Mouse (Mus musculus) testis, adult 2 months (tissue): ENCODE results near the gene Raver1. TPM values are rescaled to one million over a fixed set of nuclear protein-coding genes. Genes with fewer than 3 reads are reported as not detected.

ENCODE experiments used
- H3K27ac ChIP-seq: fragments of 200-500 bp; 2 replicates; pipeline ENCODE4 v1.5.1; 2012; ENCODE audit warnings: low read depth, low read length; ENCODE audit not compliant: control insufficient read depth, insufficient read depth
- H3K27me3 ChIP-seq: fragments of 200-500 bp; 2 replicates; pipeline ENCODE4 v1.6.1; 2012; ENCODE audit warnings: mild to moderate bottlenecking, low read length, moderate library complexity; ENCODE audit not compliant: control insufficient read depth, insufficient read depth
- H3K36me3 ChIP-seq: fragments of 200-500 bp; 2 replicates; pipeline ENCODE4 v1.6.1; 2012; ENCODE audit warnings: mild to moderate bottlenecking, low read length; ENCODE audit not compliant: control insufficient read depth, insufficient read depth
- H3K4me1 ChIP-seq: fragments of 200-500 bp; 2 replicates; pipeline ENCODE4 v1.6.1; 2012; ENCODE audit warnings: low read length; ENCODE audit not compliant: control insufficient read depth, insufficient read depth
- H3K4me3 ChIP-seq: fragments of 200-500 bp; 2 replicates; pipeline ENCODE4 v1.5.1; 2012; ENCODE audit warnings: low read depth, mild to moderate bottlenecking, low read length, moderate library complexity, mixed read lengths; ENCODE audit not compliant: control insufficient read depth
- CTCF ChIP-seq: fragments of 200-500 bp; IDR thresholded peaks from 2 replicates; pipeline ENCODE4 v1.5.1; 2012; ENCODE audit warnings: low read depth, mild to moderate bottlenecking, inconsistent platforms, low read length, moderate library complexity; ENCODE audit not compliant: control insufficient read depth, insufficient read depth, insufficient replicate concordance
- POLR2A ChIP-seq: fragments of 200-500 bp; IDR thresholded peaks from 2 replicates; pipeline ENCODE4 v1.6.1; 2012; ENCODE audit warnings: low read depth, mild to moderate bottlenecking, inconsistent platforms, low read length, moderate library complexity; ENCODE audit not compliant: control insufficient read depth
- polyA plus RNA-seq: library from polyadenylated mRNA; depleted of rRNA; stranded (reverse); fragments of >200 nt; gene quantifications from 2 replicates; pipeline ENCODE4 v1.2.3, GENCODE M21; 2012

Raver1 gene
- polyA plus RNA-seq, 1 experiment, result 71.1 TPM

GRCm38 (mm10) chr9:21083324-21083723, 8.5 kb downstream of the Raver1 start:
- H3K27me3 ChIP-seq, result no peaks in the 10 kb centered on the region
- TF ChIP-seq POLR2A (no peak), CTCF (no peak)
- no peaks in the 10 kb centered on the region for H3K4me1 ChIP-seq
- peaks cover 9% of the 10 kb centered on the region for H3K36me3 ChIP-seq
- H3K4me3 ChIP-seq, result no peak overlapping the region
- no peak overlapping the region for H3K27ac ChIP-seq

GRCm38 (mm10) chr9:21081127-21081526, 10.7 kb downstream of the Raver1 start:
- Histone ChIP-seq H3K4me1 (no peaks in the 10 kb centered on the region), H3K36me3 (peaks cover 6% of the 10 kb centered on the region), H3K4me3 (no peak overlapping the region), H3K27ac (no peak overlapping the region), H3K27me3 (no peaks in the 10 kb centered on the region)
- TF ChIP-seq POLR2A (no peak), CTCF (no peak)

- peaks cover 4% of the 10 kb centered on the region for H3K36me3 ChIP-seq
- no peak for TF ChIP-seq CTCF
- no peak overlapping the region for H3K4me3 ChIP-seq
- H3K27me3 ChIP-seq, result no peaks in the 10 kb centered on the region
- peaks cover 5% of the 10 kb centered on the region for H3K4me1 ChIP-seq
- H3K27ac ChIP-seq, result no peak overlapping the region
These were observed 16.2 kb downstream of the Raver1 start for GRCm38 (mm10) chr9:21075625-21076024.

- Histone ChIP-seq H3K27ac (no peak overlapping the region), H3K4me1 (peaks cover 5% of the 10 kb centered on the region), H3K27me3 (no peaks in the 10 kb centered on the region), H3K36me3 (peaks cover 2% of the 10 kb centered on the region), H3K4me3 (no peak overlapping the region)
- TF ChIP-seq POLR2A, result no peak
- TF ChIP-seq CTCF, result no peak
These were observed 17.6 kb downstream of the Raver1 start for GRCm38 (mm10) chr9:21074173-21074572.

- peak within 1 kb of the TSS; percentile 91 for H3K4me3 ChIP-seq
- H3K27ac ChIP-seq, result peak within 1 kb of the TSS; percentile 85
- H3K36me3 ChIP-seq, result no peaks in the 10 kb centered on the region; the same call in 1 of the 2 replicates
- H3K27me3 ChIP-seq, result no peaks in the 10 kb centered on the region
- H3K4me1 ChIP-seq, result peaks cover 5% of the 10 kb centered on the region
- no peak for TF ChIP-seq CTCF
- TF ChIP-seq POLR2A, result peak; percentile 77; the same call in 1 of the 2 replicates
These were observed 18.6 kb downstream of the Raver1 start, which contains the start of the genes Gm49373 and Fdx1l for GRCm38 (mm10) chr9:21073044-21073840. Gene Gm49373 (minus strand): TSS chr9:21073096. Gene Fdx1l (minus strand): TSS chr9:21073614.

- Histone ChIP-seq H3K4me3 (peak overlapping the region; percentile 91), H3K27me3 (no peaks in the 10 kb centered on the region), H3K27ac (no peak overlapping the region), H3K4me1 (peaks cover 5% of the 10 kb centered on the region), H3K36me3 (no peaks in the 10 kb centered on the region; the same call in 1 of the 2 replicates)
- TF ChIP-seq CTCF (no peak), POLR2A (no peak)
These were observed 19.2 kb downstream of the Raver1 start for GRCm38 (mm10) chr9:21072641-21073040.

- Histone ChIP-seq H3K27ac (no peak within 1 kb of the TSS), H3K36me3 (no peaks in the 10 kb centered on the region), H3K27me3 (no peaks in the 10 kb centered on the region), H3K4me3 (peak within 1 kb of the TSS; percentile 62), H3K4me1 (peaks cover 5% of the 10 kb centered on the region)
- no peak for TF ChIP-seq POLR2A
- TF ChIP-seq CTCF, result no peak
These were observed 24.7 kb downstream of the Raver1 start, which contains the start of gene Zglp1 for GRCm38 (mm10) chr9:21067006-21067684. Gene Zglp1 (minus strand): TSS chr9:21067093.
